Mouse (Mus musculus): ENCODE results near the gene Obp2a.
"Not testable (repeated sequence)": the region's sequence is repeated elsewhere in the genome, so short reads cannot be mapped to it uniquely, and the experiment has no call there.

The Obp2a gene

GRCm38 (mm10) chr2:25711641-25712040, 11.8 kb downstream of the Obp2a start:
- DNase-seq, result not testable (repeated sequence)

- DNase-seq, result no peak
These were observed 17.4 kb downstream of the Obp2a start for GRCm38 (mm10) chr2:25717222-25717621.

GRCm38 (mm10) chr2:25733199-25733930, 33.5 kb downstream of the Obp2a start:
- no peak for DNase-seq

GRCm38 (mm10) chr2:25736709-25737108, 36.9 kb downstream of the Obp2a start, which contains the start of gene Obp2b:
Obp2b (plus strand) TSS chr2:25737009.
- not testable (repeated sequence) for DNase-seq

- no peak for DNase-seq
These were observed 41.8 kb downstream of the Obp2a start for GRCm38 (mm10) chr2:25741671-25742070.
